Mouse (Mus musculus) T-cell, adult 2 months (primary cell): ENCODE measurements around the gene Magea1.
"Not testable (repeated sequence)": the region's sequence is repeated elsewhere in the genome, so short reads cannot be mapped to it uniquely, and the experiment has no call there.

Source experiments
- DNase-seq: peaks from one replicate; pipeline ENCODE4 v3.0.0; 2022; ENCODE audit warnings: low spot score

Magea1 gene

DNA sequence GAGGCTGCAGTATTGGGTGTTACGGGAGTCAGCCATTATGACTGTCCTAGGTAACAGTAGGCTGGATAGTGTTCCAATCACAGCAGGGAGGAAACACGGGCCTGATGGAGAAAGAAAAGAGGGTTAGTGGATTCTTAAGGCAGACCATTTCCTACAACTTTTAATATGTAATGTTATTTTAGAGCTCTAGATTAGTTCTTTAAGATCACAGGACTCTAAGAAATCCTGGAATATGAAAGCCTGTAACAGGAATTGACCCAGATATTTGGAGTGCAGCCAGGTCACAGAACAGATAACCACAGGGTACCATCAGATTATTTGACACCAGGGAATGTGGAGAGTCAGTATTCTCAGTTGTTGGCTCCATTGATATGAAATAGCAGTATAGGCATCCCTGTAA lies at the start of gene Magea1:
Magea1 (minus strand) TSS at position 101 of the 400 bp plus-strand sequence.
- DNase-seq, result not testable (repeated sequence)

DNA sequence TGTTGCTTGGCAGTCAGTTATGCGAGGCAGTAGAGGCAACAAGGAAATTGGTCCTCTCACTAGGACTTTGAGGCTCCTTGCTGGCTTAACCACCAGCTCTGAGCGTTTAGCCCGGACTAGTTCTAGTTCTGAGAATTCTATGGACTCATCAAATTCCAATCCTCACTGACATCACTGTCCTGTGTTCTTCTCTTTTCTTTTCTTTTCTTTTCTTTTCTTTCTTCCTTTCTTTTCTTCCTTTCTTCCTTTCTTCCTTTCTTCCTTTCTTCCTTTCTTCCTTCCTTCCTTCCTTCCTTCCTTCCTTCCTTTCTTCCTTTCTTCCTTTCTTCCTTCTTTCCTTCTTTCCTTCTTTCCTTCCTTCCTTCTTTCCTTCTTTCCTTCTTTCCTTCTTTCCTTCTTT lies 38.7 kb upstream of the Magea1 start, which contains the start of gene Cldn34b2:
Cldn34b2 (minus strand) TSS at position 101 of the 400 bp plus-strand sequence.
- DNase-seq, result not testable (repeated sequence)

GRCm38 (mm10) chrX:155098024-155098423 lies 8.4 kb upstream of the Magea1 start:
- DNase-seq, result no peak

- DNase-seq, result not testable (repeated sequence)
Observed at GRCm38 (mm10) chrX:155093566-155093965, 4.0 kb upstream of the Magea1 start, which contains the start of gene Magea2. TSS of gene Magea2 (minus strand) at chrX:155093666.

GRCm38 (mm10) chrX:155063045-155063444 lies 26.5 kb downstream of the Magea1 start, which contains the start of gene Magea5:
TSS of gene Magea5 (minus strand) at chrX:155063145.
- not testable (repeated sequence) for DNase-seq
